Mouse (Mus musculus) G1E (cell line): ENCODE data around the gene Stx18.

Experiments used
- CTCF ChIP-seq: IDR thresholded peaks from 2 replicates; pipeline ENCODE4 v1.5.1; 2012; ENCODE audit warnings: low read depth, low read length, inconsistent platforms, mixed read lengths
- POLR2AphosphoS5 ChIP-seq: IDR thresholded peaks from 2 replicates; pipeline ENCODE4 v1.6.1; 2012; ENCODE audit warnings: low read depth, low read length, inconsistent platforms; ENCODE audit not compliant: insufficient replicate concordance

GRCm38 (mm10) chr5:38078575-38078974, 40.0 kb downstream of the Stx18 start:
- TF ChIP-seq CTCF = no peak
- TF ChIP-seq POLR2AphosphoS5 = no peak
